Mouse (Mus musculus) 3134 (cell line): Measurements from ENCODE around the gene Vmn1r78.
"Not testable (repeated sequence)": the region's sequence is repeated elsewhere in the genome, so short reads cannot be mapped to it uniquely, and the experiment has no call there.

Source experiments
- DNase-seq: peaks from one replicate; pipeline ENCODE4 v3.0.0-alpha.2; 2011; ENCODE audit warnings: low spot score; ENCODE audit not compliant: insufficient read length; ENCODE audit errors: extremely low read depth

The Vmn1r78 gene

GRCm38 (mm10) chr7:12149957-12150356 lies at the start of gene Vmn1r78:
Gene Vmn1r78, plus strand, starts transcription at chr7:12150257.
- no peak for DNase-seq

DNA sequence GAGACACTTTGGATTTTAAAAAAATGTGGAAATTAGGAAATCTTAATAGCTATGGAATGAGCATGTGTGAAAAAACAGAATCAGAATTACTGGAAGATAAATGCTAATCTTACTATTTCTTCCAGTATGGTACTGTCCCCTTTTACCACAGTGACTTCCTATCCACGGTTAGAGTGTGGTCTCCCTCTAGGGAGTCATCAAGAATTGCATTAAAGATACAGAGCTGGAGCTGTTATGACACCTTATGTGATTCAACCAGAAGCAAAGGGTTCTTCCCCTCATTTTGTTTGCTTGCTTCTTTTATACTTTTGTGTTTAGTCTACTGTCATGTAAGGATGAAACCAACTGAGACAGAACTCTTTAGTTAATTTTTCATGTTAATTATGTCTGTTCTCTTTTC lies 6.4 kb downstream of the Vmn1r78 start:
- DNase-seq, result not testable (repeated sequence)

DNA sequence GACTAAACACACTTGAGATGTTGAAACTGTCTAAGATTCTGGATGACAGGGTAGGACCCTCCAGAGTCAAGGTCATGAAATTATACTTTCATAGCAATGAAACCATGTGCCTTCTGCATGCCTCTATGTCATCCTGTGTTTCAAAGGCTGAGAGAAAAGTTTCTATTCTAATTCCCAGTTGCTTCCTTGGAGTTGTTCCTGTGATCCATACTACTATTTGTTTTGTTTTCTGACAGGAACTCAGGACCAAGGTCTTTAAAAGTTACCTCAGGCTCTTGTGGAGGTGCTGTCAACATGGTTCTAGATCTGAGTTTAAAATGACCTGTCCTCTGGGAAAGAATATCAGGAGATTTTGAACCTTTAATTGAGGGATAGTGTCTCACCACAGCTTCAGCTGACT lies 20.9 kb downstream of the Vmn1r78 start, which contains the start of gene Vmn1r79:
Gene Vmn1r79 (plus strand): TSS at position 301 of the 400 bp plus-strand sequence.
- DNase-seq, result not testable (repeated sequence)

- DNase-seq, result not testable (repeated sequence)
Measured at GRCm38 (mm10) chr7:12172926-12173325, 22.9 kb downstream of the Vmn1r78 start.

DNA sequence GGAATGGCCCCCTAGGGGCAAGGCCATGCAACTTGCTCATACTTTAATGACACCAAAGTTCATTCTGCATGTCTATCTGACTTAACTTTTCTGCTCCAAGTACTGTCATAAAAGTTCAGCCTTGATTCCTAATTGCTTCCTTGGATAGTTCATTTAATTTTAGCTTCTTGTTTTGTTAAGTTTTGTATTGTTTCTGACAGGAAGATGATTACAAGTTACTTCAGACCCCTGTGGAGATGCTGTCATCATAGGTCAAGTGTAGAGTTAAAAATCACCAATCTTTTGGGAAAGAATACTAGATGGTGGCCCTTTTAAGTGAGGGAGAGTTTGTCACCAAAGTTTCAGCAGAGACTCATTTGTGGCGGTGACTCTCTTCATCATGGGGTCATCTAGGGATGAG lies 38.9 kb downstream of the Vmn1r78 start, which contains the start of gene Vmn1r80:
Gene Vmn1r80 (plus strand): TSS at position 301 of the 400 bp plus-strand sequence.
- no peak for DNase-seq

GRCm38 (mm10) chr7:12204141-12204540 lies 54.1 kb downstream of the Vmn1r78 start:
- DNase-seq, result no peak
